Mouse (Mus musculus): ENCODE results near the gene Mrgprx1.

DNA sequence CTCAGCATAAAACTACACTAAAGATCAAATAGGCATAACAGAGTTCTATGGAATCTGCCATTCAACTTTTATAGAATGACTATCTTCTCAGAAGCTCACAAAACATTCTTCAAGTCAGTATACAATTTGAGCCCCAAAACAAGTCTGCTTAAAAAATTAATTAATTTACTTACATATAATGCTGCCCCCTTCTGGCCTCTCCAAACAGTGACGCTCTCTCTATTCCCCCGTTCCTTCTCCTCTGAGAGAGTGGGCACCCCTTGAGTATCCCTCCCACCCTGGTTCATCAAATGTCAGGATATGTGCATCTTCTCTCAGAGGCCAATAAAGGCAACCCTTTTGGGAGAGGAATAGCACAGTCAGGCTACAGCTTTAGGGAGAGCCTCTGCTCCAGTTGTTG is 9.5 kb downstream of the Mrgprx1 start:
- TF ChIP-seq CTCF (IDR thresholded peaks at IDR 0.05; ENCODE audit: borderline replicate concordance, control insufficient read depth, extremely low read depth, insufficient read depth, low read length, poor library complexity) (no peak), POLR2A (IDR thresholded peaks at IDR 0.05; ENCODE audit: control insufficient read depth, extremely low read depth, insufficient read depth, low read length, poor library complexity) (no peak)
